Mouse (Mus musculus) retina, postnatal 1 day (tissue): Measurements from ENCODE around the gene Usp28.
"Not testable (repeated sequence)": the region's sequence is repeated elsewhere in the genome, so short reads cannot be mapped to it uniquely, and the experiment has no call there.

ENCODE experiments used
- DNase-seq: peaks from one replicate; pipeline ENCODE4 v3.0.0-alpha.2; 2012

The Usp28 gene

DNA sequence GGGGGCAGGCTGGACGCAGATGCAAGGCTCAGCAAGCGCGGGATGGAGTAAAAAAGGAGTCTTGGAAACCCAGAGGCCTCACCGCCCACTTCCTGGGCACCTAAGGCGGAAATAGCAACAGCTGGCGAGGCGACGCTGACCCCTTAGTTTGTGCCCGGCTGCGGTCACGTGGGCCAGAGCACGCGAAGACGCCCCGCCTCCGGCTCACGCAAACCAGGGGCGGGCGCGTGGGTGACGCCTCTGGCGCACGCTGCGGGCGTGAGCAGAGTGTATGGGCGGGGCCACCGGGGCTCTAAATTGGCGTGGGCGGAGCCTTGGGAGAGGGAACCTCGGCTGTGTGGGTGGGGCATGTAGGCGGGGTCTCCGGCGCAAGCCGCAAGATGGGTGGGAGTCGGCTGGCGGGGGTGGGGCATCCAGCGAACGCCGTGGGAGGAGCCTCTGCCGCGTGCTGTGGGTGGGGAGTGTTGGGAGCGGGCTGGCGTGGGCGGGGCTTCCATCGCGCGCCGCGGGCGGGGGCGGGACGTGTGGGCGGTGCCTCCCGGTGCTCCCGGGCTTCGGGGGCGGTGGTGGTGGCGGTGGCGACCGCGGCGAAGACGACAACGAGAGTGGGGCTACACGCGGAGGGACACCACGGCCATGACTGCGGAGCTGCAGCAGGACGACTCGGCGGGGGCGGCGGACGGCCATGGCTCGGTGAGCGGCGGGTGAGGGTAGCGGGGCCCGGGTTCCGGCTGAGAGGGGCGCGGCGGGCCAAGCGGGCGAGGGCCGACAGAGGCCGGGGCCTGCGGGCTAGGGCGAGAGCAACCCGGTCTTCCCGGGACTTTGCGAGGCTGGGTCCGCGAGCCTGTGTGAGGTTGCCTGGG lies at the start of gene Usp28:
Usp28 (plus strand) TSS at position 531 of the 863 bp plus-strand sequence.
- peak; percentile 99 for DNase-seq

DNA sequence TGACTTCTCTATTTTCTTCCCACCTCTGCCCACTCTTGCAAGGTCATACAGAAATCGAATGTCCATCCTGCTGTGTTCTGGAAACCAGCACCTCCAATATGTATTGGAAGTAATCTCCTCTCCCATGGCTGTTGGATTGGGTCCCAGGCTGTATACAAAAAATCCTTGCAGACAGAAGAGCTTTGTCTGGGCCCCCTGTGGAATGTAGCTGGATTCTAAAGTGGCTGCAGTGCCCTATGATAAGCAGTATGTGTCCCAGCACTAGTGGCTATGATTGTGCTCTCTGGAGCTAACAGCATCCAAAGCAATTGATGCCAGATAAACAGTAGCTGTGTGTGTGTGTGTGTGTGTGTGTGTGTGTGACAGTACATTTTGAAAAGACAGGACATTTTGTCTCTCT lies 42.8 kb upstream of the Usp28 start:
- DNase-seq: no peak

DNA sequence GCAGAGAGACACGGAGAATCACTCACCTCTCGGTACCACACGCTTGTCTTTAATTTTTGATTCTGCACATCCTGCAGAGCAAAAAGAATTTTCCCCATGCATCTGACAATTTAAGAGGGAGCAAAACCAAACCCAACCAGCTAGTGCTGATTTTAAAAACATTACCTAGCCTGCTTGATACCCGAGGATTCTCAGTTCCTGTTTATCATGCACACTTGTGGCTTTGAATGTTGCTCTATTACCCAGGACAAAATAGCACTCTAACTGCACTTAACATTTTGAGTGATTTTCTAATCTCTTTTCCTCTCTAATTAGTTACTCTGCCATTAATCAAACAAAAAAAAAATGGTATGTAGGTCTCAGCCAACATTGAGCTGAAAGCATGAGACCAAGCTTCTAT lies 37.6 kb upstream of the Usp28 start:
- DNase-seq: no peak

DNA sequence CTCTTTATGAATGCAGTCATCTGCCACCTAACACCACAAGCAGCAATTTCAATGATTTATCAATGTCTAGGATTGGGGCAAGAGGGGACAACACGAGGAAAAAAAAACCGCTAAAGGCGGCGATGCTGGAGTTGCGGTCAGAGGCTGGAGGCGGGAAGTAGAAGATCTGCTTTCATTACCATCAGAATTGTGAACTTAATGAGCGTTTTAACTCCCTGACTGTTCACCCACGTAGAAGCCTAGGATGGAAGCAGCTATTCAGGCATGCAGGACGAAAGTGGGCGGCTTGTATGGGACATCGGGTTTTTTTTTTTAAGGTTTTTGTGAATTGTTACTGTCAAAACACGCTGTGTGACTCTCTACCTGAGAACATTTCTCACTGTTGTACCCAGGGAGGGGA lies 23.9 kb upstream of the Usp28 start:
- DNase-seq: peak; percentile 35

DNA sequence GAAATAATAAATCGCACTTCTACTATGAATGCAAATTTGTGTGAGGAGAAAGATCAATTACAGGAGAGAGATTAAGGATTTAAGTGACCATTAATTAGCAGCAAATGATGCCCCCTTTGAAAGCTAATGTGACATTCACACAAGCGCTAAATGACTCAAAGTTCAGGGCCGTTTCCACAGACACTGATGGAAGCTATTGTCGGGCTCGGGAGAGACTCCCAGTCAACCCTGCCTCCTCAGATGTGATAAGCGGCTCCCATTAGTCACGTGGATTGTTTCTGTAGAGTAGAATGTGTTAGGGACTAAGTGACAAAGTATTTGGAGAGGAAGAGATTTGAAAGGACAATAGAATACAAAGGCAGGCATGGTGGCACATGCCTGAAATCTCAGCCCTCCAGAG lies 23.0 kb upstream of the Usp28 start:
- DNase-seq: peak; percentile 47

DNA sequence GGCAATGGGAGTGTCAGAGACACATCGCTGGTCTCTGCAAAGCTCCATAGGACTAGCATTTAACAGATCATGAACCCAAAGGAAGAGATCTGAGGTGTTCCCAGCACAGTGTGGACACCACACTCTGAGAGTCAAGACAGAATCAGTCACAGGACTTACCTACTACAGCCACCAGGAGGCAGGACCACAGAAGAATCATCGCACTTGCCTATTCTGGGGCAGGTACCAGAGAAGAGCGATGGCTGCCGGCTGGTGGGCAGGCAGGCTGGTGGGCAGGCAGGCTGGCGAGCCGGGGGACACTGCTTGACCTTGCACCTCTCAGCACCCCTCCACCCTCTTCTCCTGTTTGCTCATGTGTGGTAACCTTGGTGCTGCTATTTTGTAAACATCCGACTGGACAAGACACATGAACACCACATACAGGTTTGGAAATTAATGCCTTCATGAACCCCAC lies 20.6 kb upstream of the Usp28 start, which contains the start of gene Htr3b:
Htr3b (minus strand) TSS at position 404 of the 454 bp plus-strand sequence.
- DNase-seq: no peak

DNA sequence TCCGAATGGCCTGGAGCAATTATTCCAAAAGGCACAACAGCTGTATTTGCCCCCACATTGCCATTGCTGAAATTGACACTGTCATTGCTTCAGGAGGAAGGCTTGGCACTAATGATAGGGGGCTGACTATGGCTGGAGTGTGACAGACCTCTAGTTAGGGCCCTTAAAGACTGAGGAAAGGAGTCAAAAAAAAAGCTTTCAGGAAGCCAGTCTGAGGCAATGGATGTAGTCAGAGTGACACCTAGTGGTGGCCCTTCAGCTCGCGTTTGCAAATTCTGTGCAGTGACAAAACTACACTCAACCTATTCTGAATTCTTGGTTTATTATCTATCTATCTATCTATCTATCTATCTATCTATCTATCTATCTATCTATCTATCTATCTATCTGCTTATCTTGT lies 12.7 kb upstream of the Usp28 start:
- peak; percentile 73 for DNase-seq

DNA sequence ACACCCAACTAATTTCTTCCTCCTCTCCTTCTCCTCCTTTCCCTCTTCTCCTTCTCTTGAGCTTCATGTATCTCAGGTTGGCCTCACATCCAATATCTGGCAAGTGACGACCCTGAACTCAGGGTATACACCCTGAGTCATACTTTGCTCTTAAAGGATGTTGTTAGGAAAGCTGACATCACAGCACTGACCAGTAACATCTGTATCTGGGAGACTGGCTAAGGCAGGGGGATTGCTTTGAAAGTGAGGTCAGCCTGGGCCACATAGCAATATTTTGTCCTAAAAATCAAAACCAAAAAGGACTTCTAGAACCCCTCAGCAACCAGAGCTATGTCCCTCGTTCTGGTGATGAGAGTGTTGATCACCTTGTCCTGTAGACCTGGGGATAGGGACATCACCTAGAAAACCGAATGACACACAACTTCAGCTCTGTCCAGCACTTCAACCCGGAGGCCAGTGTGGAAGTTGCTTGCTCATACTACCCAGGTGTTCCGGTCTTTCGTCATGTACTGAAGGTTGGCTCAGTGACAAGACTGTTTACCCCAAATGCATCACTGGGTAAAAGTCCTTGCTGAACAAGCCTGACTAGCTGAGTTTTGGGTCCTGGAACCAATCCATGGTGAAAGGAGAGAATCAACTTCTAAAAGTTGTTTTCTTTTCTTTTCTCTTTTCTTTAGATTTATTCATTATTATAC lies 8.4 kb upstream of the Usp28 start:
- DNase-seq: no peak

DNA sequence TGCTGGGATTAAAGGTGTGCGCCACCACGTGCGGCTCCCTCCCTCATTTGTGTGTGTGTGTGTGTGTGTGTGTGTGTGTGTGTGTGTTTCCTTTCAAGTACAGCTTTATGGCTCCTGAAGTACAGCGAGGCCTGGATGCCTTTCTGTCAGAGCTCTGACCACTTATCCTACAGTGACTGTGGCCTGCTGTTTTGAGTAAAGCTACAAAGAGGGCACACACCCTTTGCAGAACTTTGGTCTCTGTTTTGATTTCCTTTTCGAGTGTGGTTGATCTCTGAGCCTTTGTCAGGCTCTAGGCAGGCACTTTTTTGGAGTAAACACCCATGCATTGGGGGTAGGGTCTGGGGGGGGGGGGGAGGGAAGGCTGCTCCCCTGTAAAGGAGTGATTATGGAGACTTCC lies 4.8 kb upstream of the Usp28 start:
- no peak for DNase-seq

DNA sequence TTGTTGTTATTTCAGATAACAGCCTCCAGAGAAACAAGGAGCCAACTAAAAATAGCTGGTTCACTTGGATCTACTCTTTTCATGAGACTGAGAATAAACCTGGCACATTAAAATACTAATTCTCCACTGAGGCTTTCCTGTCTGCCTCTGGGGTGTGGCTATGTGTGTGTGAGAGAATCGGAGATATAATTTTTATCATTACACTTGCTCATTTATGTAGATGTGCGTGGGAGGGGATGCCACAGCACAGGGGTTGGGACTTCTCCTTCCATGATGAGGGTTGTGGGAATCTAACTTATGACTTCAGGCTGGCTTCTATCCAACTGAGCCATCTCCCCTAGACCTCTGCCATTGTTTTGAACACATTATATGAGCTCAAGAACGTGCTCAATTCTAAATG lies 4.4 kb upstream of the Usp28 start:
- DNase-seq: no peak

DNA sequence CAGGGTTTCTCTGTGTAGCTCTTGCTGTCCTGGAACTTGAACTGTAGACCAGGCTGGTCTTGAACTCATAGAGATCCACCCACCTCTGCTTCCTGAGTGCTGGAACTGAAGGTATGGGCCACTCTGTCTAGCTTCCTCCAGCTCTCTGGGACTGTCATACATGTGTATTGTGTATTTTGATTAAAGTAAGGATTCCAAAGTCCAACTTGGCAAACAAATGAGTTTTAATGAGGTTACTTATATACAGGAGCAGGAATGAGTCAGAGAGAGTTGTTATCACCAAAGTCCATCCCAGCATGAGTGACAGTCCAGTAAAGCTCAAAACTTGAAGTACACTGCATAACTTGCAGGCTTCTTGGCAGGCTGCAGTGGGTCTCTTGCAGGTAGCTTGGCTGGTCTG lies 3.3 kb upstream of the Usp28 start:
- no peak for DNase-seq

DNA sequence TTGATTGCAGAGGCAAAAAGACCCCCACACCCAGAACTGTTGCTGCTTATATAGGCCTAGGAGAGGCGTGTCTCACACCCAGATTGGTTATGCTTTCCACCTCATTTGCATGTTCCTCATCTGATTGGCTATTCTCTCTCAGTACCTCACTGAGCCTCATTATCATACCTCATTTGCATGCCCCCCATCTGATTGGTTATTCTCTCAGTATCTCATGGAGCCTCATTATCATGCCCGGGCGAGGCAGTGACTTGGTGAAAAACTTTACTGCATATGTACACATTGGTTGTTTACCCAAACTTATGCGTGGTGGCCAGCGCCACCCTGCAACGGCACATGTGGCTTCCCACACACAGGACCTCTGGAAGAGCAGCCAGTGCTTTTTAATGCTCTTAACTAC lies 1.4 kb upstream of the Usp28 start:
- DNase-seq: not testable (repeated sequence)

DNA sequence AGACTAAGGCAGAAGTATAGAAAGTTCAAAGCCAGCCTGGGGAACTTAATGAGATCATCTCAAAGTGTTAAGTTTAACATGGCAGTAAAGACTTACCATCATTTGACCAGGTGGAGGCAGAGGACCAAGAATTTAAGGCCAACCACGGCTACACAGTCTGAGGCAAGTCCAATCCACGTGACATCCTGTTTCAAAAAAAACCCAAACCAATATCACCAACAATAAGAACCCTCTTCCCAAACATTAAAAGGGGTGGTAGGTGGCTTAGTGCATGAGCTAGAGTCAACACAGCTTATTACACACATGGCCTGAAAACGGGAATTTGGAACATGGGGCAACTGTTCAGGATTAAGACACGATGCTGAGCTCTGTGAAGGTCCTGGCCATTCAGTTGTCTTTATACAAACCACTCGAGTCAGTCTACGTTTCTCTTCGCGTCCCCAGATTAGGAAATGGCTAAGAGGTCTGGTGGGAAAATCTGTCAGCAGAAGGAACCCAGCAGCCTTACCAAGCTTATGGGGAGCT lies 793 bp upstream of the Usp28 start:
- no peak for DNase-seq

DNA sequence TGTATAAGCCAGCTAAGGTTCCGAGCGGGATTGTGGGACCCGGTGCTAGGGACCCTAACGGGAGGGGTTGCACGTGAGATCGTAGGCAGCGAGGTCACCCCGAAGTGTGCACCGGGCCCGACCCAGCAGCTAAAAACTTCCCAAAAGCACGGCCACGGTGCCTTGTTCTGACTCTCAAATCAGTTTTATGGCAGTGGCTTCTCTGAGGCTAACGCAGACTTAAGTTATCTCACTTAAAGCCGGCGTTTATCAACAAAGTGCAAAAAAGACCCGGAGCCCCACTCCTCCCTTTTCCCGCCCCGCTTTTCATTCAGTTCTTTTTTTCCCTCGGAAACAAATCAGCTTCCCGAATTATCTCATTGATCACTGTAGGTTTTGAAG lies 523 bp downstream of the Usp28 start:
- DNase-seq: no peak

DNA sequence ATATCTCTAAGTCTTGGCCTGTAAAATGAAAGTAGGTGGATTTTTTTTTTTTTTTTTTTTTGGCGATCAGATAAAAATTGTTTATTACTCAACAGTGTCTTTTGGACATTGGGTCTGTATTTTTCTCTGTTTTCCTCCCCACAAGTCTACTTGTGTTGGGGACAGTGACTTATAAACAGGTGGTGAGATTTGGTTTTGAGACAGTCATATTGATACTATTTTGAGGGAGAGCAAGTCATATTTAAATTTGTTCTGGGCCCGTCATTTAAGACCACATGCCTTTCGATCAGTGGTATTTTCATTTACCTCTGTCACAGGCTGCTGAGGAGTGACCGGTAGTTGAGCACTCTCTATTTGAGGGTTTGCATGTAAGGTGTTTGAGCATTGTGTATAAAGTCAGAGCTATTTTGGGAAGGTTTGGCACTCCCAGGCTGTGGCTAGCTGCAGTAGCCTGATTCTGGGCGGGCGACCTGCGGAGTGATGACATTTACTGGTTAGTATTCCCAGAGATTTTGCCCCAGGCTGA lies 1.5 kb downstream of the Usp28 start:
- DNase-seq: no peak

DNA sequence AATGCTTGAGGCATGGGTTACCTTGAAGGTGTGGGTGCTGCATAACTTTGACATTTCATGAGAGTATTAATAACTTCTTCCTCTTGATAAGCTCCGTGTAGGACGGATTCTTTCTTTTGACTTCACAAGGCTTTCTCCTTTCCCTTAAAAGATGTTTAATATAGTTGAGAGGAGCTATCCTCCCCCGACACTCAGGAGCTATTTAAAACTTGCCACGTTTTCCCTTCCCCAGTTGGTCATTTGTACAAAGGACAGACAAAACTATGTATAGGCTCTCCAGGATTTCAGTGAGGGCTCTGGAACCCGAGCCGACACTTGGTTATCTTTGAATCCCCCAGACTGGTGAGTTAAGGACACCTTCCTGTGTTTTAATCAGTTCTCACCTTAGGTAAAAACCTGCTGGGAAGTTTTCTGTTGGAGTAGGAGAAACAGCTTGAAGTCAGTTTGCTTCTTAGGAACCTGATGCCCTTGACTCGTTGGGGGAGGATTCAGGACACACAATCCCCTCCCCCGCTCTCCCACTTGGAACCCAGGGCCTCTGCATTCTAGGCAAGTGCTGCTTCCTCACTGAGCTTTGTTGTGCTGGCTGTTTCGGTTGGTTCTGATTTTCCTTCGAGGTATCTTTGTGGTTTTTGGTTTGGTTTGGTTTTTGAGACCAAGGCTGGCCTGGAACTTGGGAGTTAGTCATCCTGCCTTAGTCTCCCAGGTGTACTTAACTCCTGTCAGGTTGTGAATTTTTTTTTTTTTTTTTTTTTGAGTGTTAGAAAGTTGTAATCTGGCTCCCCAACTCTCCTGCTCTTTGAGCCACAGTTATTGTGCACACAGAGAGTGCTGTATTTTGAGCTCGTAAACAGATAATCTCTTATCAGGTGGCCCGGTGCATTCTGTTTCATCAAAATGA lies 2.3 kb downstream of the Usp28 start:
- no peak for DNase-seq

DNA sequence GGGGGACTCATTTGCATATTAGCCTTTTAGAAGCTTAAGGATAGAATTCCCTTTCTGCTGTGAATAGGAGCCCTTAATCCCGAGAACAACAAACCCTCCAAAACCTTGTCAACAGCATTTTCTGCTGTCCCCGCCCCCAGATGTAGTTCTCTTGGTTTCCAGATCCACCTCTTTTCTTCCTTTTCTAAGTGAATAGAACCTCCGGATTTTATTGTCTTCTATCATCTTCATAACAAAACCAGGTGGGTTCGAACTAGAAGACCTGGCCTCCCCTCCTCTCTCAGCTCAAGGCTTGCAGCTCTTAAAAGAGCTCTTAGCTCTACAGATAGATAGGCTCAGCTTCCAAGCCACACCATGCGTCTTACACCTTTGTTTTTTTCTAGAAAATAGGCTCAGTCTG lies 6.5 kb downstream of the Usp28 start:
- no peak for DNase-seq

DNA sequence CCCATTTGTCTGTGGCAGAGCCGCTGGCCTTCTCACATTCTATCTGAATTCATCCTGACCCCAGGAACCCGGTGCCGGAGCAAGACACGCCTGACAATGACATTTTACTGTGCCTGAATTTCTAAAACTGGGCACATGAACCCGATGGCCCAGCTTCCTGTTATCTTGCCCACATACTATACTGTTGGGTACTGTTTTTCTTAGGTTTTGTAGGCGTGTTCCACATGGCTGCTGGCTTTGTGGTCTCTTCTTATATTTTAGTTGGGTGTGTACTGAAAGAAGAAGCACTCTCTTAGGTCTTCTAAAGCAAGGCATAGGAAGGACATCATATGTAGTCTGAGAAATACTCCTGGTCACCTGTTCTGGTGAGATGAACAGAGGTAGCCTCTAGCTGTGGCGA lies 9.6 kb downstream of the Usp28 start:
- DNase-seq: no peak

DNA sequence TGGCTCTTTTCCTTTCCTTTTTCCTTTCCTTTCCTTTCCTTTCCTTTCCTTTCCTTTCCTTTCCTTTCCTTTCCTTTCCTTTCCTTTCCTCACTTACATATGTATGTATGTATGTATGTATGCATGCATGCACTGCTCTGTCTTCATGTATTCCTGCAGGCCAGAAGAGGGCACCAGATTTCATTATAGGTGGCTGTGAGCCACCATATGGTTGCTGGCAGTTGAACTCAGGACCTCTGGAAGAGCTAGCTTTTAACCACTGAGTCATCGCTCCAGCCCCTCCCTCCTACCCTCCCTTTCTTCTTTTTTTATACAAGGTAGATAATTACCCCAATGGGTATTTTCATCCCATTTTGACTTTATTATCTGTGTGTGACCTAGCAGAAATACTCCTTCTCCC lies 10.6 kb downstream of the Usp28 start:
- no peak for DNase-seq

DNA sequence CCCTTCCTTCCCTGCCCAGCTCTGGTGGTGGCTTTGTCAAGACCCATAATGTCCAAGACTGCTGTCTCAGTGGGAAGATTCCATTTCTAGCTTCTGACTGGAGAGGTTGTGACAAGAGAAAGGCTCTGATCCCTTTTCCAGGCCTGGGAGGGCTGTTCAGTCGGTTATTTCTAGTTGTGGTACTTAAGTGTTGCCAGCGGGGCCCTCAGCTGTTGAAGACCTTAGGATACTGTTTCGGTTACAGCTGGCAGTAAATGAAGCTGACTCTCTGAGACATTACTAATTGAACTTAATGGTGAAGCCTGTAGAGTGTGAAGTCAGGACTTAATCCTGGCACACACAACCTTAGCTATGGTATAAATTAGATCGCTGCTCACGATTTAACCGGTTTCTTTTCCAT lies 14.1 kb downstream of the Usp28 start:
- DNase-seq: no peak

DNA sequence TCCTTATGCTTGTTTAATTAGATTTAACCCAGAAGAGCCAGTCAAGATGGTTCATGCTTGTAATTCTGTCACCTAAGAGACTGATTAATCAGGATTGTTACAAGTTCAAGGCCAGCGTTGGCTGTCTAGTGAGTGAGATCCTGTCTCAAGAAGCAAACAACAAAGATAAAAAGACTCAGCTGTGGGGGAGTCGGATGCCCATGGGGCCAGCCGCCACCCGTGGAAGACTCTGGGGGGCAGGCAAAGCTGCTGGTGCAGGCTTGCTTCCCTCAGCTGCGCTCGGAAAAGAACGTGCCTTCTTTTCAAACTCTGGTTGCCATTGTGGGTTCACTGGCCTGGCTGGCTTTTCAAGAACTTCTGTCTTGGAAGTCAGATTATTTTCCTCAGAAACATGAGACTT lies 30.6 kb downstream of the Usp28 start:
- DNase-seq: no peak

DNA sequence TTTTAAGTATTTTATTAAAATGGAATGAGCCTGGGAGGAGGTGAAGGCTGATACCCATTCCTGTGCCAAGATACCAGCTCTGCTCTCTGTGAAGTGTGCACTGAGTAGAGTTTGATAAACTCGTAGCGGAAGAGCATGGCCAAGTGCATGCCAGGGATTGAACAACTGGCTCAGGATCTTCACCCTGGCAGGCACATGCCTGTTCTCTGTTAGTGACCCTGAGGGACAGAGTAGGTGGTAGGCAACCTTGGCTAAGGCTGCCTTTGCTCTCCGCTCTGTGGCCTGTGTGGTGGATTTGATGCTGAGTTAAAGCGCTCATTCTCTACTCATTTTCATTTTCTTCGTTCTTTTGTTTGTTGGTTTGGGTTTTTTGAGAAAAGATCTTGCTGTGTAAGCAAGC lies 36.1 kb downstream of the Usp28 start:
- DNase-seq: no peak

DNA sequence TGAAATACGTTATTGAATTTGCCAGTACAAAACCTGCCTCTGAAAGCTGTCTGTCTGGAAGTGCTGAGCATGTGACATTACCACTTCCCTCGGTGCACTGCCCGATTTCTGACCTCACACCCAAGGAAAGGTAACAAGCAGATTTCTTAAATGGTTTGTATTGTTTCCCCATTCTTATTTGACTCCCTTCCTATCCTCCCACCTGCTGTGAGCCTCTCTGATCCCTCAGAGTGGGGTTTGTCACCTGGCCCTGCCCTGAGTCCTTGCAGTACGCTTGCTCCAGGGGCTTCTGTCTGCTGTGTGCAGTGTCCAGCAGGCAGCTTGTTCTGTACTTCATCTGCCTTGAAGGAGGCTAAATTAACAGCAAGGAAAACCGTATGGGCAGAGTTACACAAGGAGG lies 38.8 kb downstream of the Usp28 start:
- DNase-seq: no peak
